Mouse (Mus musculus) midbrain, embryonic 14.5 days (tissue): Measurements from ENCODE around the gene Dcaf6. TPM values are rescaled to one million over a fixed set of nuclear protein-coding genes. Genes with fewer than 3 reads are reported as not detected.
A peak's percentile ranks its signal among the peaks of the same experiment; 100 is the strongest.

Experiments used
- ATAC-seq: fragments of 200-750 bp; cut with Nextera tagmentation; 2 replicates; pipeline ENCODE4 v1.8.0; 2017; ENCODE audit warnings: moderate number of reproducible peaks, moderate library complexity; ENCODE audit not compliant: low FRiP score, low TSS enrichment
- DNase-seq: peaks from one replicate; pipeline ENCODE4 v3.0.0-alpha.2; 2015
- H3K27ac ChIP-seq: fragments of 300-500 bp; sonication (generic); replicated peaks from 2 replicates; pipeline ENCODE4 v1.5.1; 2014; ENCODE audit warnings: mild to moderate bottlenecking, low read depth, low read length, moderate library complexity
- H3K27me3 ChIP-seq: fragments of 300-500 bp; sonication (generic); 2 replicates; pipeline ENCODE4 v1.6.1; 2014; ENCODE audit warnings: low read length, control low read depth, mixed read lengths; ENCODE audit not compliant: control insufficient read depth, insufficient read depth
- H3K36me3 ChIP-seq: fragments of 300-500 bp; sonication (generic); 2 replicates; pipeline ENCODE4 v1.6.1; 2014; ENCODE audit warnings: low read length, control low read depth; ENCODE audit not compliant: control insufficient read depth, insufficient read depth
- H3K4me1 ChIP-seq: fragments of 300-500 bp; sonication (generic); 2 replicates; pipeline ENCODE4 v1.6.1; 2014; ENCODE audit warnings: mild to moderate bottlenecking, antibody characterized with exemption, low read length, control low read depth; ENCODE audit not compliant: control insufficient read depth, insufficient read depth
- H3K4me2 ChIP-seq: fragments of 300-500 bp; sonication (generic); 2 replicates; pipeline ENCODE4 v1.6.1; 2014; ENCODE audit warnings: mild to moderate bottlenecking, low read length, moderate library complexity
- H3K4me3 ChIP-seq: fragments of 300-500 bp; sonication (generic); replicated peaks from 2 replicates; pipeline ENCODE4 v1.5.1; 2014; ENCODE audit warnings: low read depth, low read length
- H3K9ac ChIP-seq: fragments of 300-500 bp; sonication (generic); replicated peaks from 2 replicates; pipeline ENCODE4 v1.6.1; 2014; ENCODE audit warnings: mild to moderate bottlenecking, low read length, moderate library complexity
- H3K9me3 ChIP-seq: fragments of 300-500 bp; sonication (generic); 2 replicates; pipeline ENCODE4 v1.6.1; 2016; ENCODE audit warnings: low read length, control low read depth, mixed read lengths; ENCODE audit not compliant: control insufficient read depth
- WGBS: fragments of 180-500 bp; shearing (Covaris S2); extraction: QIAGEN DNeasy Blood & Tissue Kit; methylation state at CpG from one replicate; pipeline ENCODE4 v1.1.7; 2014; 5-methylcytosine and 5-hydroxymethylcytosine counted together
- polyA plus RNA-seq: library from polyadenylated mRNA; unstranded; fragments of >200 nt; fragmentation: Nextera tagmentation; extraction: Ambion mirVana; gene quantifications from 2 replicates; pipeline ENCODE4 v1.2.1, GENCODE M21; 2014

Dcaf6 gene
- polyA plus RNA-seq: 14.9 and 18.5 TPM in 2 replicates

- H3K27me3 ChIP-seq: no peaks in the 10 kb centered on the region
- DNase-seq (peak; percentile 99), ATAC-seq (peak; percentile 94)
- no peaks in the 10 kb centered on the region for H3K36me3 ChIP-seq
- peak within 1 kb of the TSS; percentile 90 for H3K4me3 ChIP-seq
- H3K9ac ChIP-seq: peak within 1 kb of the TSS; percentile 84
- WGBS: 1% methylated on average over 35 of the region's 37 CpGs
- no peaks in the 10 kb centered on the region for H3K9me3 ChIP-seq
- H3K4me1 ChIP-seq: peaks cover 11% of the 10 kb centered on the region; the same call in 1 of the 2 replicates
- peak within 1 kb of the TSS; percentile 88 for H3K4me2 ChIP-seq
- peak within 1 kb of the TSS; percentile 94 for H3K27ac ChIP-seq
These were observed at the start of gene Dcaf6, which contains the start of gene Mpc2 for GRCm38 (mm10) chr1:165460360-165460800. Gene Dcaf6 (minus strand): TSS chr1:165460475. Gene Mpc2 (plus strand): TSS chr1:165460637.

- no peak for DNase-seq
- H3K9ac ChIP-seq: no peak overlapping the region
- WGBS: 92% methylated on average over 6 of the region's 6 CpGs
- no peak overlapping the region for H3K4me2 ChIP-seq
- H3K36me3 ChIP-seq: no peaks in the 10 kb centered on the region
- H3K4me1 ChIP-seq: no peaks in the 10 kb centered on the region
- H3K4me3 ChIP-seq: no peak overlapping the region
- ATAC-seq: no peak
- no peaks in the 10 kb centered on the region for H3K27me3 ChIP-seq
- no peak overlapping the region for H3K27ac ChIP-seq
- no peaks in the 10 kb centered on the region for H3K9me3 ChIP-seq
These were observed 46.0 kb upstream of the Dcaf6 start for GRCm38 (mm10) chr1:165506303-165506702.

DNA sequence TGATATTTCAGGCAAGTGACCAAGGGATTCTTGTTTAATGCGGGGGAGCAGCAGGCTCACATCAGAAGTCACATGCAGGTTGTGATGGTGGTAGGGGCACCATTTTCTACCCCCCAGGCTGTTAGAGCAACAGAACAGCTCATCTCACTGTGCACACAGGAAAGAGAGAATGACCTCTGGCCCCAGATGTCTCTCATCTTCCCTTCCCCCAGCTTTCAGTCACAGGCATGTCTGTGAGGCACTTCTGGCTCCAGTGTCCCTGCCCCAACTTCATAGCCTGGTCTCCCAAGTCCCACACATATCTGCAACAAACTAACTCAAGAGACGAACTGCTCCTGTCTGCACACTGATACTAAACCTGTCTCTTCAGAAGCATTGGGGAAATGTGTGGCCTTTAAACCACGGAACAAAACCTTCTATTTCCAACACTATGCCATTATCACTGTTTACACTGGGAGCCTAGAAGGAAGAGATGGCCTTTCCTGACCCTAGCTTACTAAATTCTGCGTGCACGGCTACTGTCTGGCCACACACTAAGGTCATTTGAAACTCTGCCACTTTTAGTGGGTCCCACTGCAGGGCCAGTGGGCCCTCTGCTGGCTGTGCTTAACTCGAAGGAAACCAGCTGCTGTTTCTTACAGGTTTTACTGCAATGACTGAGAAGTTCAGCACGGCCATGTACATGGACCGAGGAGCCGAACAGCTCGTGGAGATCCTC, 43.2 kb upstream of the Dcaf6 start:
- DNase-seq (peak; percentile 12), ATAC-seq (no peak)
- Histone ChIP-seq H3K4me2 (no peak overlapping the region), H3K9ac (no peak overlapping the region), H3K9me3 (no peaks in the 10 kb centered on the region), H3K27ac (no peak overlapping the region), H3K36me3 (no peaks in the 10 kb centered on the region), H3K27me3 (no peaks in the 10 kb centered on the region), H3K4me1 (no peaks in the 10 kb centered on the region), H3K4me3 (no peak overlapping the region)
- 71% methylated on average over 10 of the region's 10 CpGs for WGBS

DNA sequence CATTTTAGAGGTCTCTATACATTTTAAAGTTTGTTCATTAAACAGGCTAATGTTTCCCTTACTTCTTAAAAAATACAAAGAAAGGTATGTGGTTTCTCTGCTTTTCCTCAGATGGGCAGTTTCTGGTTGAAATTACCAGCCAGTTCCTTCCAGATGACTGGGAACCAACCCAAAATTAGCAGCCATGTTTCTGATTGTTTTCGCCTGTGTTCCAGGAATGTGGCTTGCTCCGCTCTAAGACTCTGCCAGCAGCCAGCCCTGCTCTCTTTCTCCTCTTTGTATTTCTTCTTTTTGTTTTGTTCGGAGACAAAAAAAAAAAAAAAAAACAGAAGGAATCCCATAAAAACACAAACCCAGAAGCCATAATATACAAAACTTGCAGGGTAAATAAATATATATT, 38.6 kb upstream of the Dcaf6 start:
- 67% methylated on average over 3 of the region's 3 CpGs for WGBS
- Histone ChIP-seq H3K9ac (no peak overlapping the region), H3K4me3 (no peak overlapping the region), H3K36me3 (no peaks in the 10 kb centered on the region), H3K27me3 (no peaks in the 10 kb centered on the region), H3K9me3 (no peaks in the 10 kb centered on the region), H3K4me1 (no peaks in the 10 kb centered on the region), H3K4me2 (no peak overlapping the region), H3K27ac (no peak overlapping the region)
- peak; percentile 17 for DNase-seq
- ATAC-seq: no peak

GRCm38 (mm10) chr1:165489197-165489596, 28.9 kb upstream of the Dcaf6 start:
- Histone ChIP-seq H3K4me2 (no peak overlapping the region), H3K36me3 (no peaks in the 10 kb centered on the region), H3K27ac (no peak overlapping the region), H3K9ac (no peak overlapping the region), H3K27me3 (no peaks in the 10 kb centered on the region), H3K4me3 (no peak overlapping the region), H3K9me3 (no peaks in the 10 kb centered on the region), H3K4me1 (no peaks in the 10 kb centered on the region)
- ATAC-seq (no peak), DNase-seq (no peak)
- WGBS: 90% methylated on average over 4 of the region's 4 CpGs

DNA sequence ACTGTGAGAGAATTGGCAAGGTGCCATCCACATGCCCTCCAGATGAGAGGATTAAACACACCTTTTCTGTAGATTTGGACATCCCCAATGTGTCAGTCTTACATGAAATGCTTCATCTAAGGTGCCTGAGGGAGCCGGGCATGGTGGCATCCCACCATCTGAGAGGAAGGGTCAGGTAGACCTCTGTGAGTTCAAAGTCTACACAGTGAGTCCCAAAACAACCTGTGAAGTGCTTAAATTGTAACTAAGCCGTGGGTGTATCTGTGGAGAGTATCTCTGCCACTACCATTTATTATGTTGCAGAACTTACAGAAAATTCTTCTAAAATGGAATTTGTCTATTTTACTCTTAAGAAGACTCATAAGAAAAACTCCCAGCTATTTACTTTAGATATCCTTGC, 25.8 kb upstream of the Dcaf6 start:
- DNase-seq (no peak), ATAC-seq (no peak)
- H3K4me2 ChIP-seq: no peak overlapping the region
- H3K9ac ChIP-seq: no peak overlapping the region
- no peak overlapping the region for H3K27ac ChIP-seq
- H3K4me1 ChIP-seq: no peaks in the 10 kb centered on the region
- H3K4me3 ChIP-seq: no peak overlapping the region
- H3K36me3 ChIP-seq: peaks cover 13% of the 10 kb centered on the region; the same call in 1 of the 2 replicates
- H3K9me3 ChIP-seq: no peaks in the 10 kb centered on the region
- WGBS: 94% methylated on average over 2 of the region's 2 CpGs
- no peaks in the 10 kb centered on the region for H3K27me3 ChIP-seq

DNA sequence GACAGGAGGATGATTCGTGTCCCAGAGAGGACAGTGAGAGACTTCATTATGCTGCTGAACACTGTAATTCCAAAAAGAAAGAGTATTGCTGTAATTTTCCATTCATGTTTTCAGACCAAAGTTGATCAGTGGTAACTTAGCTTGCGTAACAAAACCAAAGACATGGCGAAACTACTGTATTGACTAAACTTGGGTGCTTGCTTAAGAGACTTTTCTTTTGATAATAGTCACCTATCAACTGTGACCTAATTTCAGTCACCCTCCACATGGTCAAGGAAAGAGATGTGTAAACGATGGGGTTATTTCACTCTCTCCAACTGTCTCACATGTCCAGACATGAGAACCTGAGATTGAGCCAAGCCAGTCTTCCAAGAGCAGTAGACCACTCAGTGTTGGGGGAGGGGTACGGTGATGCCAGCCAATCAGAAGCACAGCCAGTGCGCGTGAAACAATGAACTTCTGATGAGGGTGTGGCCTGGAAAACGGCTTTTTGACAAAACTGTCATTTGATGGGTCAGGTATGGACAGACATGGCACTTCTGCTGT, 24.5 kb upstream of the Dcaf6 start, which contains the start of gene Adcy10:
Gene Adcy10, plus strand, starts transcription at position 496 of the 546 bp plus-strand sequence.
- Histone ChIP-seq H3K27ac (no peak within 1 kb of the TSS), H3K27me3 (no peaks in the 10 kb centered on the region), H3K4me1 (no peaks in the 10 kb centered on the region), H3K9me3 (no peaks in the 10 kb centered on the region), H3K9ac (no peak within 1 kb of the TSS), H3K4me3 (no peak within 1 kb of the TSS), H3K4me2 (no peak within 1 kb of the TSS), H3K36me3 (peaks cover 20% of the 10 kb centered on the region; the same call in 1 of the 2 replicates)
- WGBS: 94% methylated on average over 8 of the region's 8 CpGs
- DNase-seq: no peak
- ATAC-seq: no peak

- H3K4me1 ChIP-seq: no peaks in the 10 kb centered on the region
- no peak overlapping the region for H3K9ac ChIP-seq
- no peaks in the 10 kb centered on the region for H3K36me3 ChIP-seq
- DNase-seq (no peak), ATAC-seq (no peak)
- no peak overlapping the region for H3K4me3 ChIP-seq
- WGBS: 98% methylated on average over 1 of the region's 1 CpGs
- H3K4me2 ChIP-seq: no peak overlapping the region
- no peaks in the 10 kb centered on the region for H3K9me3 ChIP-seq
- H3K27me3 ChIP-seq: no peaks in the 10 kb centered on the region
- no peak overlapping the region for H3K27ac ChIP-seq
These were observed 11.2 kb upstream of the Dcaf6 start for GRCm38 (mm10) chr1:165471490-165471889.

DNA sequence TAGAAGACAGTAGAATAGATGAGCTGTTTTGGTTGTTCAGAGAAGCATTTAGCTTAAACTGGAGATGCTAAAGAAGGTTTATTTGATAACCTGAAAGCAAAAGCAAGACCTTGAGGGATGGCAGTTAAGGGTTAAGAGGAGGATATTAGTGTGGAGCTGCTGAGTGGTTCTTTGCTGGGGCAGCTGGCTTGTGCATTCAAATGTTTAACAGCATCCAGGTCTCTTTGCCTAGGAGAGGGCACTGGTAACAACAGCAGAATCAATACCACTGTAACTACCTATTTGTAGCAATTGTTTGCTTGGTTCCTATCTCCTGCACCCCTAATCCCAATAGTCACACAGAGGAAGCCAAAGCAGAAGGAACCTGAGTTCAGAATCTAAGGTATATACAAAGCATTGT, 9.4 kb upstream of the Dcaf6 start:
- no peaks in the 10 kb centered on the region for H3K9me3 ChIP-seq
- H3K27ac ChIP-seq: no peak overlapping the region
- H3K9ac ChIP-seq: no peak overlapping the region
- H3K27me3 ChIP-seq: no peaks in the 10 kb centered on the region
- no peaks in the 10 kb centered on the region for H3K4me1 ChIP-seq
- no peak overlapping the region for H3K4me3 ChIP-seq
- ATAC-seq (no peak), DNase-seq (no peak)
- no peak overlapping the region for H3K4me2 ChIP-seq
- H3K36me3 ChIP-seq: no peaks in the 10 kb centered on the region
